Mouse (Mus musculus) urinary bladder, postnatal 36 days (tissue): ENCODE data around the gene Zfp513.

Experiments used
- DNase-seq, 2 experiments: peaks; one replicate each; pipeline ENCODE4 v3.0.0; 2022; ENCODE audit warnings: low spot score in 2 of 2, mixed read lengths in 1 of 2

The Zfp513 gene

DNA sequence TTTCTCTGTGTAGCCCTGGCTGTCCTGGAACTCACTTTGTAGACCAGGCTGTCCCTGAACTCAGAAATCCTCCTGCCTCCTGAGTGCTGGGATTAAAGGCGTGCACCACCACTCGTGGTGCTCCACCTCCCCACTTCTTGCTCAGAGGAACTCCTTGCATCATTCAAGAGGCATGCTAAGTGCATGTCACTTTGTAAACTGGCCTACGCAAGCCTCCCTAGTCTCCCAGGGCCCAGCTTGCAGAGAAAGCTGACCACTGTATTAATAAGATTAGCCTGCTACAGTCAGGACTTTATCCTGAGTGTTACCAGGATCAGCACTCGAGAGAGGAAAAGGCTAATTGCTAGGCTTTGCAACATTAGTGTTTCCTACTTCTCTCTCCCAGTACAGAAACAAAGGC lies 33.5 kb downstream of the Zfp513 start:
- no peak for DNase-seq

DNA sequence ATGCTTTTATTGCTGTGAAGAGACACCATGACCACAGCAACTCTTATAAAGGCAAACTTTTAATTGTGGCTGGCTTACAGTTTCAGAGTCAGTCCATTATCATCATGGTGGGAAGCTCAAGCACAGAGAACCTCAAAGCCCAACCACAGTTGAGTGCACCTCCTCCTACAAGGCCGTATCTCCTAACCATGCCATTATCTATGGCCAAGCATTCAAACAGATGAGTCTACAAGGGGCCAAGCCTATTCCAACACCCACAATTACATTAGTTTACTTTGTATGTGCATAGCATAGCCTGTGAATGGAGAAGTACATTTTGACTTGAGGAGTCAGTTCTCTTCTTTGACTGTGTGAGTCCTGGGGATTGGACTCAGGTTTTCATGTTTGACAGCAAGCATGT lies 37.2 kb downstream of the Zfp513 start:
- no peak for DNase-seq

DNA sequence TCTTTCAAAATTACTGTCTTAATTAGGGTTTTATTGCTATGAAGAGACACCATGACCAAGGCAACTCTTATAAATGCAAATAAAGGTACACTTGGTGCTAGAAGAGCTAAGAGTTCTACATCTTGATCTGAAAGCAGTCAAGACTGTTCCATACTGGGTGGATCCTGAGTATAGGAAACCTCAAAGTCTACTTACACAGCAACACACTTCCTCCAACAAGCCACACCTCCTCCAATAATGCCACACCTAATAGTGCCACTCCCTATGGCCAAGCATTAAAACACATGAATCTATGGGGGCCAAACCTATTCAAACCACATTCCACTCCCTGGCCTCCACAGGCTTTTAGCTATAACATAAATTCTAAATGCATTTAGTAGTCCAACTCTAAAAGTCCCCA lies 39.6 kb downstream of the Zfp513 start:
- no peak for DNase-seq

DNA sequence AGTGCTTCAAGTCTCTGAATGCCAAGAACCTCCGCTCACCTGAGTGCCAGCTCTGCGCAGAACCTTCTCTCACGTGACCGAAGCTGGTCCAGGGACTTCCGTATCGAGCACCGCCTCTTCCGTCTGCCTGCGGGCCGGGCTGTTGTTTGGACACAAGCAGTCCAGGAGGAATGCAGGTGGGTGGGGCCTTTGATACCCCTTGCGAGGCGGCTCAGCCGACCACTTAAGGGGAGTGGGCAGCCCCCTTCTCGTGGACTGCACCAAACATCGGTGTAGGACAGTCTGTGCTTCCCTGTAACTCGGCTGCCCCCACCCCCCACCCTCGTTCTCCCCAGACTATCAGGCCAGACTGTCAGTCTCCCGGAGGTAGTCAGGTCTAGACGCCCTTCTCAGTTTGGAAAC lies 48.0 kb downstream of the Zfp513 start, which contains the start of gene Mpv17:
Gene Mpv17 (minus strand): TSS at position 100 of the 402 bp plus-strand sequence.
- DNase-seq = peak; percentile 78 to 83

DNA sequence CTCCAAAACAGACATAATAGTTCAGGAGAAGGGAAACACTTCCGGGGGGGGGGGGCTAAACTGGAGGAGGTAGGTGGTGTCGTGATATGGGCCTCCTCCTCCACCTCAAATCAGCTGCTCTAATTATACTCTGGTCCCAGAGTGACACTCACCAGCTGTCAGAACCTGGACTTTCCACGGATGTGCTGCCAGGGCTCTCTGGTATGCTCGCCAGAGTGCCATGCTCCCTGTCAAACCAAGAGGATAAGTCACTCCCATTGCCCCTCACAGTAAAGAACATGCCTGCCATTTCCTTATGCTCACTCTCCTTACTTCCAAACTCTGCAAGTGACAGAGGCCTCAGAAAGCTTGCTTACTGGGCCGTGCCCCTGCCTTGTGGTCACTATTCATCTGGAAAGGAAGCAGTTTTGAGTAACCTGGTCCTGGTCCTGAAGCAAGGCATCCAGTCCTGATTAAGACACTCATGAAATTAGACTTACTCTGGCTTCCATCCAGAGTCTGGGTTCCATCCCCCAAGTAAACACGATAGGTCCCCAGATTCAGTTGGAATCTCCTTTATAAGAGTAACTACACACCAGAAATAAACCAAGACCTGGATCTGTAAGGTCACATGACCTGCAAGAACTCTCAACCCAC lies 48.5 kb downstream of the Zfp513 start:
- no peak for DNase-seq

DNA sequence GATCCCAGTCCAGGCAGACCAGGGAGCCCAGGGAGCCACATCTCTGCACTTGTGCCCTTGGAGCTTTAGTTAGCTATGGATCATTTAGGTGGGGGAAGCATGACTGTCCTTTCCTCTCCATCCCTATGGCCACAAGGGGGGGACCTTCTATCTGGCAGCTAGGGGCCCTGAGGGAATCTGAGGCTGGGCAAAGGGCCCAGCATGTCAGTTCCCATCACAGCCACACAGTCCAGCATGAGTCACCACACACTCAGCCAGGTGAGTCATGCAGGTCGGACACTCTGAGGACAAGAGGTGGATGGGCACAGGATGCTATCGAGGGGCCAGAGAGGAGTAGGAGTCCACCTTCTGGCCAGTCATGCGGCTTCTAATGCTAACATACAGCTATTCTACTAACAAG lies 50.4 kb downstream of the Zfp513 start:
- peak; percentile 16 to 41 for DNase-seq

DNA sequence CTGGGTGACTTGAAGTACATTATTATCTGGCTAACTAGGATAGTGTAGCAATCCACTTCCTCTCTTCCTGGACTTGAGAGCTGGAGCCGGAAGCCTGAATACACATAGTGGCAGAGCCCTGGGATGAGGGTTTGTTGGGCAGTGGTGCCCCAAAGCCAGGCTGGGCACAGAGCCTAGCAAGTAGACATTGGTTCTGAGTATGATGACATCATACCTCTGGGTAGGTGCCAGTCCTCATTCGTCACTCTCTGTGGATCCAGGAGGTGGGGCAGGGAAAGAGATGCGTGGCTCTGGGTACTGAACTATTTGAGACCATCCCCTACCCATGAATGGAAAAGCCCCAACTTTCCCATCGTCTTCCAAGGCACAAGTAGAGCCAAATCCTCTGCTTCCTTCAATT lies 52.3 kb downstream of the Zfp513 start:
- DNase-seq = no peak
